Mouse (Mus musculus): Measurements from ENCODE around the gene Sectm1a.
"Not testable (repeated sequence)": the region's sequence is repeated elsewhere in the genome, so short reads cannot be mapped to it uniquely, and the experiment has no call there.

Gene Sectm1a

GRCm38 (mm10) chr11:121081120-121081519, at the start of gene Sectm1a:
Sectm1a (minus strand) TSS chr11:121081220.
- no peak for DNase-seq

GRCm38 (mm10) chr11:121129616-121130015, 48.6 kb upstream of the Sectm1a start:
- no peak for DNase-seq

GRCm38 (mm10) chr11:121127441-121127840, 46.4 kb upstream of the Sectm1a start:
- no peak for DNase-seq

- DNase-seq: no peak
Measured at GRCm38 (mm10) chr11:121126395-121126794, 45.4 kb upstream of the Sectm1a start.

GRCm38 (mm10) chr11:121125522-121126172, 44.6 kb upstream of the Sectm1a start:
- DNase-seq: no peak

- DNase-seq: no peak
Measured at GRCm38 (mm10) chr11:121123438-121123837, 42.4 kb upstream of the Sectm1a start.

- DNase-seq: no peak
Measured at GRCm38 (mm10) chr11:121122024-121122670, 41.1 kb upstream of the Sectm1a start.

- no peak for DNase-seq
Measured at GRCm38 (mm10) chr11:121121151-121121550, 40.1 kb upstream of the Sectm1a start.

GRCm38 (mm10) chr11:121118577-121118976, 37.6 kb upstream of the Sectm1a start, which contains the start of gene Tex19.2:
Tex19.2 (minus strand) TSS chr11:121118677.
- DNase-seq: no peak

GRCm38 (mm10) chr11:121118106-121118505, 37.1 kb upstream of the Sectm1a start:
- DNase-seq: peak in 1 of 2 experiments; percentile 20

- DNase-seq: no peak
Measured at GRCm38 (mm10) chr11:121112091-121112775, 31.2 kb upstream of the Sectm1a start.

- no peak for DNase-seq
Measured at GRCm38 (mm10) chr11:121111601-121112000, 30.6 kb upstream of the Sectm1a start.

GRCm38 (mm10) chr11:121111051-121111450, 30.0 kb upstream of the Sectm1a start:
- no peak for DNase-seq

- no peak for DNase-seq
Measured at GRCm38 (mm10) chr11:121109986-121110385, 29.0 kb upstream of the Sectm1a start.

GRCm38 (mm10) chr11:121108061-121108460, 27.0 kb upstream of the Sectm1a start:
- no peak for DNase-seq

GRCm38 (mm10) chr11:121107242-121107641, 26.2 kb upstream of the Sectm1a start:
- not testable (repeated sequence) for DNase-seq

- no peak for DNase-seq
Measured at GRCm38 (mm10) chr11:121101124-121101805, 20.2 kb upstream of the Sectm1a start.

- DNase-seq: no peak
Measured at GRCm38 (mm10) chr11:121100692-121101091, 19.7 kb upstream of the Sectm1a start.

GRCm38 (mm10) chr11:121099762-121100161, 18.7 kb upstream of the Sectm1a start:
- DNase-seq: no peak

GRCm38 (mm10) chr11:121092606-121093585, 11.9 kb upstream of the Sectm1a start:
- no peak for DNase-seq

- DNase-seq: no peak
Measured at GRCm38 (mm10) chr11:121090943-121091342, 9.9 kb upstream of the Sectm1a start.
